Mouse (Mus musculus) hindbrain, embryonic 16.5 days (tissue): ENCODE data around the gene Ctrc. TPM values are rescaled to one million over a fixed set of nuclear protein-coding genes. Genes with fewer than 3 reads are reported as not detected.
A peak's percentile ranks its signal among the peaks of the same experiment; 100 is the strongest.

ENCODE experiments used
- ATAC-seq: fragments of 200-750 bp; cut with Nextera tagmentation; 2 replicates; pipeline ENCODE4 v1.8.0; 2017; ENCODE audit warnings: moderate TSS enrichment, moderate library complexity
- H3K27ac ChIP-seq: fragments of 300-500 bp; sonication (generic); 2 replicates; pipeline ENCODE4 v1.5.1; 2014; ENCODE audit warnings: low read depth, mild to moderate bottlenecking, control low read depth, low read length, moderate library complexity
- H3K27me3 ChIP-seq: fragments of 300-500 bp; sonication (generic); replicated peaks from 2 replicates; pipeline ENCODE4 v1.6.1; 2014; ENCODE audit warnings: low read length; ENCODE audit not compliant: control insufficient read depth, insufficient read depth
- H3K36me3 ChIP-seq: fragments of 300-500 bp; sonication (generic); 2 replicates; pipeline ENCODE4 v1.6.1; 2014; ENCODE audit warnings: mild to moderate bottlenecking, low read length, moderate library complexity, mixed read lengths; ENCODE audit not compliant: control insufficient read depth, insufficient read depth
- H3K4me1 ChIP-seq: fragments of 300-500 bp; sonication (generic); 2 replicates; pipeline ENCODE4 v1.6.1; 2014; ENCODE audit warnings: low read depth, low read length; ENCODE audit not compliant: control insufficient read depth, insufficient read depth
- H3K4me2 ChIP-seq: fragments of 300-500 bp; sonication (generic); 2 replicates; pipeline ENCODE4 v1.6.1; 2014; ENCODE audit warnings: mild to moderate bottlenecking, low read length, control low read depth, moderate library complexity
- H3K4me3 ChIP-seq: fragments of 300-500 bp; sonication (generic); 2 replicates; pipeline ENCODE4 v1.5.1; 2014; ENCODE audit warnings: mild to moderate bottlenecking, low read length, control low read depth, moderate library complexity
- H3K9ac ChIP-seq: fragments of 300-500 bp; sonication (generic); 2 replicates; pipeline ENCODE4 v1.6.1; 2014; ENCODE audit warnings: low read depth, mild to moderate bottlenecking, control low read depth, low read length, moderate library complexity
- H3K9me3 ChIP-seq: fragments of 300-500 bp; sonication (generic); 2 replicates; pipeline ENCODE4 v1.6.1; 2014; ENCODE audit warnings: mild to moderate bottlenecking, low read length, moderate library complexity; ENCODE audit not compliant: control insufficient read depth
- WGBS: fragments of 180-500 bp; shearing (Covaris S2); extraction: QIAGEN DNeasy Blood & Tissue Kit; methylation state at CpG from one replicate; pipeline ENCODE4 v1.1.7; 2014; 5-methylcytosine and 5-hydroxymethylcytosine counted together
- polyA plus RNA-seq: library from polyadenylated mRNA; unstranded; fragments of >200 nt; fragmentation: Nextera tagmentation; extraction: Ambion mirVana; gene quantifications from 2 replicates; pipeline ENCODE4 v1.2.1, GENCODE M21; 2015

Ctrc gene
- polyA plus RNA-seq, 1 experiment from 2014 or later: not detected

DNA sequence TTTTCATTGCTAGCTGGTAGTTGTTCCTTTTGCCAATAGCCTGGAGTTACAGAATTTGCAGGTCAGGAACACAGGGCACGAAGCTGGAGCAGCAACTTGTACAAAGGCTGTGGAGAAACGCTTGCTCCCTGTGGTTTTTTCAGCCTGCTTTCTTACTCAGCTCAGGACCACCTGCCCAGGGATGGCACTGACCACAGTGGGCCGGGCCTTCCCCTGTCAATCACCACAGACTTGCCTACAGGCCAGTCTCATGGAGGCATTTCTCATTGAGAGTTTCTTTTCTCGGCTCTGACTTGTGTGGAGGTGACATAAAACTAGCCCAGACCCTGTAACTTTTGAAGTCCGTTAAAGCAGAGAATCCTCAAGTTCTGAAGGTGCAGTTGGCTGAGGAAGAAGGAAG lies 48.6 kb downstream of the Ctrc start:
- no peaks in the 10 kb centered on the region for H3K27me3 ChIP-seq
- H3K36me3 ChIP-seq: peaks cover 6% of the 10 kb centered on the region; the same call in 1 of the 2 replicates
- no peak for ATAC-seq
- peaks cover 6% of the 10 kb centered on the region for H3K4me1 ChIP-seq
- whole genome bisulfite sequencing: 97% methylated on average over 5 of the region's 5 CpGs
- no peaks in the 10 kb centered on the region for H3K9me3 ChIP-seq
- no peak overlapping the region for H3K27ac ChIP-seq
- no peak overlapping the region for H3K4me3 ChIP-seq
- no peak overlapping the region for H3K9ac ChIP-seq
- no peak overlapping the region for H3K4me2 ChIP-seq

DNA sequence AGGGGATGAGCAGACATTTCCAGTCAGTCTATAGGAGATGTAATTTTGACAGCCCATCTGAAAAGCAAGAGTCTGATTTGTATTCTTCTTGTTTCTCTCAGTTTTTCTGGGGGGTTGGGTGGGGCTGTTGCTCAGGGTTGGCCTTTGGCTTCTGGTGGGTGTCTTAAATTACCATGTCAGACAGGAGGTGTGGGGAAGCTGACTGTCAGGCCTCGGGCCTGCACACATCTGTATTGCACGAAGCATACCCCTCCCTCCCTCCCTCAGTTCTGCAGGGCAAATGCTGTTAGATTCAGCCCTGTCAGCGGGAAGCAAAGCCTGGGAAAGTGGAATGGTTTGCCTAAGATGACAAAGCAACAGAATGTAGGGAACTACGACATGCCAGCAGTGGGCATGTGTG lies 49.2 kb downstream of the Ctrc start:
- Histone ChIP-seq H3K27me3 (no peaks in the 10 kb centered on the region), H3K4me1 (peaks cover 6% of the 10 kb centered on the region), H3K9me3 (no peaks in the 10 kb centered on the region), H3K27ac (no peak overlapping the region), H3K4me2 (no peak overlapping the region), H3K9ac (no peak overlapping the region), H3K36me3 (peaks cover 6% of the 10 kb centered on the region; the same call in 1 of the 2 replicates), H3K4me3 (no peak overlapping the region)
- WGBS: 84% methylated on average over 4 of the region's 4 CpGs
- ATAC-seq: no peak

DNA sequence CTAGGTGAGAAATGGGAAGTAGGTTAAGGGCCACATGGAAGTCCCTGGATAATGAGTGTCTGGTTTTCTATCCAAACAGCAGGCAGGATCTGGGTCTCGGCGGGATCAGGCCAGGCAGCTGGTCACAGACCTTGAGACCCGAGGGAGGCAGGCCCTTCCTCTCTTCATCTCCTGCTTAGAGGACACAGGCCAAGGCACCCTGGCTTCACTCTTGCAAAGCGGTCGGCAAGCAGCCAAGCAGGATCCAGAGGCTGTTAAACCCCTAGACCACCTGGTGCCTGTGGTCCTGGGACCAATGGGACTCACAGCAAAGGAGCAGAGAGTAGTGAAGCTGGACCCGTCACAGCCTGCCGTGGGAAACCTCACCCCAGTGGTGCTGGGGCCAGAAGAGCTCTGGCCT lies 49.8 kb downstream of the Ctrc start:
- 84% methylated on average over 7 of the region's 7 CpGs for WGBS
- no peaks in the 10 kb centered on the region for H3K27me3 ChIP-seq
- no peak overlapping the region for H3K9ac ChIP-seq
- peaks cover 6% of the 10 kb centered on the region for H3K4me1 ChIP-seq
- H3K4me2 ChIP-seq: no peak overlapping the region
- peaks cover 6% of the 10 kb centered on the region; the same call in 1 of the 2 replicates for H3K36me3 ChIP-seq
- H3K9me3 ChIP-seq: no peaks in the 10 kb centered on the region
- no peak for ATAC-seq
- H3K4me3 ChIP-seq: no peak overlapping the region
- H3K27ac ChIP-seq: no peak overlapping the region

DNA sequence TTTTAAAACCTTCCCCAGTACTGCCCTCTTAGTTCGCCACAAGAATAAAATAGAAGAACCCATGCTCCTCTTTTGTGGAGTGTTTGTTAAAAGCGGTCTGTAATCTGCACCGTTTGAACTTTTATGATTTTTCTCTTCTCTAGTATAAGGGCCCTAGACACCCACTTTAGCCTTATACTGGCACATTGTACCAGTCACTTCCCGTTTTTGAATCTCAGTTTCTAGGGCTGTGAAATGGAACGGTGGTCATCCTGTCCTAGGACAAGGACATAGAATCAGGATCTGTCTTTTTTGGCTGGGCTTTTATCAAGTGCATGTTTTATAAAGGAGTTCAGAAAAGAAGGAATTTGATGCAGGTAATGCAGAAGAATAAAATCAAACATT lies 52.0 kb downstream of the Ctrc start:
- Histone ChIP-seq H3K27ac (peak overlapping the region; percentile 96), H3K36me3 (peaks cover 6% of the 10 kb centered on the region; the same call in 1 of the 2 replicates), H3K9me3 (no peaks in the 10 kb centered on the region), H3K9ac (peak overlapping the region; percentile 82), H3K4me1 (peaks cover 11% of the 10 kb centered on the region), H3K27me3 (no peaks in the 10 kb centered on the region), H3K4me3 (peak overlapping the region; percentile 77), H3K4me2 (peak overlapping the region; percentile 67)
- no peak for ATAC-seq
- WGBS: 11% methylated on average over 5 of the region's 5 CpGs

DNA sequence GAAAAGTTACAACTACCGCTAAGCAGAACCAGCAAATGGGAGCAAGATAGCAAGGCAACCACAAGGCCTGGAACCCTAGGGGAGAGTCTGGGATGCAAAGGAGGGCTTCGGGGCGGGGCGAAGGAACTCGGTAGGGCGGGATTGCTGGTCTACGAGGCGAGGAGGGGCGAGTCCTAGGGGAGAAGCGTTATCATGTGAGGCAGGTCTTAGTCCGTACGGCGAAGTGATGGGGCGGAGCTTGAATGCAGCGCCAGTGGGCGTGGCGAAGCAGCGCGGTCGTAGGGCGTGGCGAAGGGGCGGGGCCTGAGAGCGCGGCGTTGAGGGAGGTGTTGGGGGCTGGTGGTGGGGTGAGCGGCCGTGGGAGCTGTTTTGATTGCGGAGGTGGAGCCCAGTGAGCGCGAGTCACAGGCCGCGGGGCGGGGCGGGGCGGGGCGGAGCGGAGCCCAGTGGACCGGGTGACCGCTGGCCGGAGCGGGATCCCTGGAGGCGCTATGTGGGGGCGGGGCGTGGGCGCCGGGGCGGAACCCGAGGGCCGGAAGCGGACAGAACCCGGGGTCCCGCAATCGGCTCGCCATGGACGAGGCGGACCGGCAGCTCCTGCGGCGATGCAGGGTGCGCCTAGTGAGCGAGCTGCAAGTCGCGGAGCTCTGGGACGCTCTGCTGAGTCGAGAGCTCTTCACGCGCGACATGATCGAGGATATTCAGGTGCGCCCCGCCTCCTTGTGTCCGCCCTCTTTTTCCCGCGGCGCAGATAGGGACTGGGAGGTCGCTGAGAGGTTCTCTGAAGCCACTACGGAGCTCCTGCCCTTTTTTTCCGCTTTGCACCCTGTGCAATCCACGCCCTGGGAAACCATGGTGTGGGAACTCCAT lies 52.6 kb downstream of the Ctrc start, which contains the start of gene Casp9:
Gene Casp9 (plus strand): TSS at position 331 of the 870 bp plus-strand sequence.
- peaks cover 6% of the 10 kb centered on the region; the same call in 1 of the 2 replicates for H3K36me3 ChIP-seq
- peak; percentile 70 for ATAC-seq
- H3K9ac ChIP-seq: peak within 1 kb of the TSS; percentile 82
- no peaks in the 10 kb centered on the region for H3K27me3 ChIP-seq
- no peaks in the 10 kb centered on the region for H3K9me3 ChIP-seq
- WGBS: under 1% methylated on average over 67 of the region's 80 CpGs
- peak within 1 kb of the TSS; percentile 77 for H3K4me3 ChIP-seq
- peaks cover 11% of the 10 kb centered on the region for H3K4me1 ChIP-seq
- H3K27ac ChIP-seq: peak within 1 kb of the TSS; percentile 96
- peak within 1 kb of the TSS; percentile 67 for H3K4me2 ChIP-seq

DNA sequence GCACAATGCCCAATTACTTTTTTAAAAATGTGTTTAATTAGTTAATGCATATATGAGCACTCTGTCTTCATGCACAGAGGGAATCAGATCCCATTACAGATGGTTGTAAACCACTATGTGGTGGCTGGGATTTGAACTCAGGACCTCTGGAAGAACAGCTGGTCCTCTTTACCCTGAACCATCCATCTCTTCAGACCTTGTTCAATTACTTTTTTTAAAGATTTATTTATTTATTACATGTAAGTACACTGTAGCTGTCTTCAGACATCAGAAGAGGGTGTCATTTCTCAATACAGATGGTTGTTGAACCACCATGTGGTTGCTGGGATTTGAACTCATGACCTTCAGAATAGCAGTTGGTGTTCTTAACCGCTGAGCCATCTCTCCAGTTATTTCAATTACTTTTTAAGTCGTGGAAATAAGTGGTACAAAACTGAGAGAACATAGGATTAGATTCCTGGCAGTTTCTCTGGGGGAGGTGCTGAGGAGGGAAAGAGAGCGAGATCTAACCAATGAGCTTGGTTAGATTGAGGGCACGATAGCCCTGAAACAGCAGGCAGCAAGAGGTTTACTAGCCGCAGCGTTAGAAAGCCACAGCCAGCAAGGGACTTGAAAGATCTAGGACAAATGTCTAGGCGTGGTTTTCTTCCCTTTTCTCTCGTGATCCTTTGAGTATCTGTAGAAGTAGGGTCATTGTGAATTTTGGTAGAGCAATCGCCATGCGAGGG lies 53.4 kb downstream of the Ctrc start:
- Histone ChIP-seq H3K9me3 (no peaks in the 10 kb centered on the region), H3K36me3 (peaks cover 5% of the 10 kb centered on the region; the same call in 1 of the 2 replicates), H3K4me3 (peak overlapping the region; percentile 77), H3K27me3 (no peaks in the 10 kb centered on the region), H3K4me2 (peak overlapping the region; percentile 67), H3K4me1 (peaks cover 11% of the 10 kb centered on the region), H3K27ac (peak overlapping the region; percentile 96), H3K9ac (peak overlapping the region; percentile 82)
- no peak for ATAC-seq
- 10% methylated on average over 10 of the region's 10 CpGs for WGBS

DNA sequence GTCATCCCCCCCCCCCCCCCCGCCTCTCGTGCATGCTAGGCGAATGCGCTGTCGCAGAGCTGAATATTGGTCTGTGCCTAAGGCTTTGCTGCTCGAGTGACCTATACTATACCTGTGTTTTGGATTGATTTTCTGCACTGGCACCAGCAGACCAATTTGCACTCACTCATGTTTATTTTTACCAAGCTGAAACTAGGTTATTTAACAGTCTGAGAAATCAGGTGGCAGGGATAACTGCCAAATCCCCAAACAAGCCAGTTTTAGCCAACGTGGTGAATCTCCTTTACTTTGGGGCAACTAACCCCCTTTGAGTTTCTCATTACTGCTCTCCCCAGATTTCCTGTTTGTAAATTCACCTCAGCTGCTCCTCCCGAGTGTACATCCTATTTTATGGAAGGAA lies 54.2 kb downstream of the Ctrc start:
- H3K4me1 ChIP-seq: peaks cover 11% of the 10 kb centered on the region
- 85% methylated on average over 8 of the region's 8 CpGs for WGBS
- no peaks in the 10 kb centered on the region for H3K36me3 ChIP-seq
- H3K27me3 ChIP-seq: no peaks in the 10 kb centered on the region
- H3K27ac ChIP-seq: no peak overlapping the region
- H3K4me2 ChIP-seq: no peak overlapping the region
- no peak for ATAC-seq
- H3K4me3 ChIP-seq: no peak overlapping the region
- no peaks in the 10 kb centered on the region for H3K9me3 ChIP-seq
- no peak overlapping the region for H3K9ac ChIP-seq

DNA sequence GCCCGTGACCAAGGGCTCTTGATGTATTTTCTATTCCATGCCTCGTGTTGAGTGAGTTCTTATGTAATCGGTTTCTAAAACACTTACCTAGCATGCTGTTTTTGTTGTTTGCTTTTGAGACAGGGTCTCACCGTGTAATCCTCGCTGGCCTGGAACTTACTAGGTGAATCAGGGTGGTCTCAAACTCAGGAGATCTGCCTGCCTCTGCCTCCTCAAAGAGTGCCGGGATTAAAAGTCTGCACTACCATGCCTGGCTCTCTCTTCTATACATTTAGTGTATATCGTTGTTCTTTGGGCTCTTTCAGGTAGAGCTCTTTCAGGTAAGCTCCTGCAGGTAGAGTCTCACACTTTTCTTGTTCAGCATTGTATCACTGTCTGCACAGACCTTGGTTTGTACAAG lies 54.7 kb downstream of the Ctrc start:
- H3K27me3 ChIP-seq: no peaks in the 10 kb centered on the region
- H3K4me3 ChIP-seq: no peak overlapping the region
- no peak overlapping the region for H3K27ac ChIP-seq
- H3K4me2 ChIP-seq: no peak overlapping the region
- H3K9ac ChIP-seq: no peak overlapping the region
- H3K4me1 ChIP-seq: peaks cover 11% of the 10 kb centered on the region
- no peaks in the 10 kb centered on the region for H3K36me3 ChIP-seq
- H3K9me3 ChIP-seq: no peaks in the 10 kb centered on the region
- no peak for ATAC-seq
- 90% methylated on average over 7 of the region's 7 CpGs for WGBS

DNA sequence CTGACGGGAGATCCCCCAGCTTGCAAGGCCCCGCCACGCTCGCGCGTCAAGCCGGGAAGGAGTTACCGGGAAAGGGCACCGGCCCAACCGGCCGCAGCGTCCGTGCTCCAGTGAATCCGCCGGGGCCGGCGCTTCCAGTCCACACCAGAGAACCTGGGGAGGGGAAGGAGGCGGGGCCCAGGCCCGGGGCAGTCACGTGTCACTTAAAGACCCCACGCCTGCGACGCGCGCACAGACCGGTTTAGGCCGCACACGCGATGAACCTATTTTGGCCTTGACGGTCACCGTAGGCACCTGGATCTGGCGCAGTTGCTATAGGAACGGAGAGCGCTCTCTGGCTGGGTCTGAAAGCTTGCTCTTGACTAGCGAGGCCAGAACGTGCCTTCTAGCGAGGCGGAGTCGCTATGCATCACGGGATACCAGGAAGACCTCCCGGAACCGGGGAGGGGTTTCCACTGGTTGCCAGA lies 55.6 kb downstream of the Ctrc start, which contains the start of gene Dnajc16:
Gene Dnajc16 (minus strand): TSS at position 408 of the 467 bp plus-strand sequence.
- under 1% methylated on average over 26 of the region's 42 CpGs for WGBS
- H3K4me2 ChIP-seq: peak within 1 kb of the TSS; percentile 92
- H3K27ac ChIP-seq: peak within 1 kb of the TSS; percentile 84
- peak; percentile 92 for ATAC-seq
- H3K27me3 ChIP-seq: no peaks in the 10 kb centered on the region
- H3K9ac ChIP-seq: peak within 1 kb of the TSS; percentile 92
- no peaks in the 10 kb centered on the region for H3K36me3 ChIP-seq
- H3K4me1 ChIP-seq: peaks cover 11% of the 10 kb centered on the region
- H3K9me3 ChIP-seq: no peaks in the 10 kb centered on the region
- peak within 1 kb of the TSS; percentile 89 for H3K4me3 ChIP-seq
